Mouse (Mus musculus): ENCODE measurements around the gene Cdk14.

The Cdk14 gene

GRCm38 (mm10) chr5:4882841-4883240 lies 537.3 kb downstream of the Cdk14 start:
- no peak for DNase-seq

- no peak for DNase-seq
Observed at GRCm38 (mm10) chr5:4880331-4880730, 539.8 kb downstream of the Cdk14 start.

DNA sequence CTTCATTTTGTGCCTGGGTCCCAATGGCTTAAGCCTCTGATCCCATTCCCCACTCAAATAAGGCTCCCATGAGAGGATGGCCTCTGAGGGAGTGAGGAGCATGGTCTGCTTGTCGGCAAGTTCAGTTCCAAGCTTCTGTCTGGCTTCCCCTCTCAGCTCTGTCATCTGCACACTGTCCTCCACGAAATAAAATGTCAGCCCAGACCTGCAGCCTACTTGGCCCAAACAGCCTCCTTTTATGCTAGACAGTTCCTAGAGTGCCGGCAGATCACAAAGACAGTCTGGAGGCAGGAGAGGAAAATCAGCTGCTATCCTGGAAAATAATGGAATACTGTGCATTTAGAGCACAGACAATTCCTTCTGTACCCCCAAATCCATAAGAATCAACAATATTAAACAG lies 541.2 kb downstream of the Cdk14 start:
- DNase-seq = no peak

GRCm38 (mm10) chr5:4877638-4878037 lies 542.5 kb downstream of the Cdk14 start:
- DNase-seq = no peak

GRCm38 (mm10) chr5:4877131-4877631 lies 542.9 kb downstream of the Cdk14 start:
- no peak for DNase-seq

- no peak for DNase-seq
Observed at GRCm38 (mm10) chr5:4876653-4877091, 543.4 kb downstream of the Cdk14 start.

GRCm38 (mm10) chr5:4870041-4870726 lies 549.9 kb downstream of the Cdk14 start:
- no peak for DNase-seq

- no peak for DNase-seq
Observed at GRCm38 (mm10) chr5:4868563-4869120, 551.5 kb downstream of the Cdk14 start.

DNA sequence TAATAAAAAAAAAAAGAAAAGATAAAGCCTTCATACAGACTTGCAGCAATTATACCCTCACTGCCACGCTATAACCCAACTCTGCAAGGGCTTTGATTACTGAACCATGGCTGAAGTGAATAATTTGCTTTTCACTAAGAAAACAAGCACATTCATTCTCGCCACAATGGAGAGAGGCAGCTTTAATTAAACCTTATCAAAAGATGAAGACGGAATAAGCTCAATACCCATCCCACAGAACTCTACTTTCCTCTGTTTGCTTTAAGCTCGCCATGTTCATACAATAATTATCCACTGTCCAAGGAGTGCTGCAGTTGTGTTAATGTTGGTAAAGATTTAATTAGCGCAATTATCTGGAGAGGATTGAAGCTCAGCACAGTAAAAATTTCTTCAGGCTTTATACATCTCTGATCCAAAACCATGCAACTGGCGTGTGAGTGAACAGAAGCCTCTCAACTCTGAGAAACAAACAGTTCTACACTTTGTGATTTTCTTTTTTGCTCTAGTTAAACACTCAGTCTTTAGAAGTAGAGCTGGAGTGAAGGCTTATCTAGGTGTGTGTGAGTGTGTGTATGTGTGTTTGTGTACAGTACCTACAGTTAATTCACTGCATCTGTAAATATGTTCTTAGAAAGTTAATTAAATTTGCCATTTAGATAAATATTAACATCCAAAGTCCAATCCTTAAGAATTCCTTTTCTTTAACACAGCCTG lies 552.1 kb downstream of the Cdk14 start:
- DNase-seq = no peak

DNA sequence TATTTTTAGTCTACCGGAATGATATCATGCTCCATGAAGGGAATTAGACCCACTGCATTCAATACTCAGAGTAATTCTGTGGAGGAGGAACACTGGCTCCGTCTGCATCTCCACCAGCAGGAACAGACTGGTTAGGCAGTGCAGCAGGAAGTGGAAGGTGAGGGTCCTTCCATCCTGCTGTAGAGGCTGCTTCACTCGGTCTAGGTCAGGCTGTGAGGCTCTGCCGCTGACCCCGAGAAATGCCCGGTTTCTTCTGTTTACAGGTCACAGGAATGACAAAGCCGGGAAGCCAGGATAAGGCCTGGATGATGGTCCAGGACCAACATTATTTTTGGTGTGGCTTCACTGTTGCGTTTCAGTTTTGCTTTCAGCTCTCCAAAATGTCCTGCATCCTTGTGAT lies 553.2 kb downstream of the Cdk14 start:
- no peak for DNase-seq

- no peak for DNase-seq
Observed at GRCm38 (mm10) chr5:4866099-4866498, 554.0 kb downstream of the Cdk14 start.

- DNase-seq = no peak
Observed at GRCm38 (mm10) chr5:4861592-4861991, 558.5 kb downstream of the Cdk14 start.

- DNase-seq = no peak
Observed at GRCm38 (mm10) chr5:4861141-4861540, 559.0 kb downstream of the Cdk14 start.

DNA sequence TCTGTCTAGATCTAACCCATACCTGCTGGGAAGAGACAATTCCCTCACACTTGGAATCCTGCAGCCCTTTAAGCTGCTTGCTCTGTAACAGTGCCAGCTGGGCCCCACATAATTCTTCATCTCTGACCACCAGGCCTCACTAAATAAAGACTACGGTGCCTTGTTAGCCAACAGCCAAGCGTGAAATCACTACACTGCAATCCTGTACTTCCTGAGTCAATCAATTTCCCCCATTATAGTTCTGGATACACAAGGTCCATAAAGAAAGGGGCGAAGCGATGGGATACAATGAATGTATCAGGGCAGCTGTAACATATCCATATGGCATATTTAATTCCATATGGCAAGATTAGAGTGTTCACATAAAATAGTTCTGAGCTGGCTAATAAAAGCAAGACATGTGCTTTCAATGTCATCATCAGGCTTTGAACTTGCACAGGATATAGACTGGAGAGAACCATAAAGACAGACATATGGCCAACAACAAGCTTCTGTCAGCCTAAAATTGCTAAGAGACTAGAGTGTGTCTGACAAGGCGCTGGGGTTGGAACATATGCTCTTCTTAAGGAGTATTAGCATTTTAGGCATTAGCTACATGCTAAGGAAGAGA lies 562.0 kb downstream of the Cdk14 start:
- DNase-seq = no peak

- DNase-seq = no peak
Observed at GRCm38 (mm10) chr5:4853503-4853902, 566.6 kb downstream of the Cdk14 start.

GRCm38 (mm10) chr5:4852711-4853320 lies 567.3 kb downstream of the Cdk14 start:
- DNase-seq = no peak

- DNase-seq = no peak
Observed at GRCm38 (mm10) chr5:4851934-4852710, 568.0 kb downstream of the Cdk14 start.

- DNase-seq = no peak
Observed at GRCm38 (mm10) chr5:4851245-4851933, 568.7 kb downstream of the Cdk14 start.

GRCm38 (mm10) chr5:4834819-4835480 lies 585.2 kb downstream of the Cdk14 start:
- DNase-seq = no peak

GRCm38 (mm10) chr5:4833940-4834339 lies 586.2 kb downstream of the Cdk14 start:
- no peak for DNase-seq

- DNase-seq = no peak
Observed at GRCm38 (mm10) chr5:4826886-4827285, 593.2 kb downstream of the Cdk14 start.
